Mouse (Mus musculus): ENCODE measurements around the gene Tmem151b.

GRCm38 (mm10) chr17:45582715-45583355 is 33.4 kb upstream of the Tmem151b start:
- TF ChIP-seq CTCF (IDR thresholded peaks at IDR 0.05; ENCODE audit: extremely low read depth, insufficient read depth, low read length) (peak; percentile 49), POLR2A (IDR thresholded peaks at IDR 0.05; ENCODE audit: extremely low read depth, insufficient read depth, low read length) (no peak)
